Mouse (Mus musculus): ENCODE data around the gene Fgd6. TPM values are rescaled to one million over a fixed set of nuclear protein-coding genes. Genes with fewer than 3 reads are reported as not detected.
A peak's percentile ranks its signal among the peaks of the same experiment; 100 is the strongest.

Gene Fgd6
- polyA plus RNA-seq, 1 experiment from 2014 or later, result 2.2 TPM

- Histone ChIP-seq H3K4me2 (ENCODE audit: low read depth, low read length) (peak within 1 kb of the TSS; percentile 61), H3K27me3 (ENCODE audit: control insufficient read depth, insufficient read depth, low read length) (no peaks in the 10 kb centered on the region), H3K36me3 (ENCODE audit: control insufficient read depth, insufficient read depth) (no peaks in the 10 kb centered on the region), H3K4me3 (ENCODE audit: low read length) (peak within 1 kb of the TSS; percentile 97), H3K9ac (ENCODE audit: low read length) (peak within 1 kb of the TSS; percentile 98), H3K9me3 (replicated peaks; ENCODE audit: control insufficient read depth, low read length) (no peaks in the 10 kb centered on the region), H3K4me1 (ENCODE audit: control insufficient read depth, insufficient read depth, low read length) (peaks cover 14% of the 10 kb centered on the region), H3K27ac (ENCODE audit: low read length) (peak within 1 kb of the TSS; percentile 97)
- peak; percentile 93 for ATAC-seq (replicated peaks; ENCODE audit: extremely low read depth, insufficient read depth, low FRiP score)
- WGBS, result under 1% methylated on average over 64 of the region's 64 CpGs
Measured at GRCm38 (mm10) chr10:94147756-94148531, 112.1 kb downstream of the Fgd6 start, which contains the start of gene Nr2c1. Gene Nr2c1 (plus strand): TSS chr10:94148023.

GRCm38 (mm10) chr10:94151488-94151887, 115.7 kb downstream of the Fgd6 start:
- Histone ChIP-seq H3K27me3 (ENCODE audit: control insufficient read depth, insufficient read depth, low read length) (no peaks in the 10 kb centered on the region), H3K9ac (ENCODE audit: low read length) (no peak overlapping the region), H3K4me3 (ENCODE audit: low read length) (no peak overlapping the region), H3K9me3 (replicated peaks; ENCODE audit: control insufficient read depth, low read length) (no peaks in the 10 kb centered on the region), H3K4me1 (ENCODE audit: control insufficient read depth, insufficient read depth, low read length) (peaks cover 14% of the 10 kb centered on the region), H3K27ac (ENCODE audit: low read length) (no peak overlapping the region), H3K4me2 (ENCODE audit: low read depth, low read length) (no peak overlapping the region), H3K36me3 (ENCODE audit: control insufficient read depth, insufficient read depth) (no peaks in the 10 kb centered on the region)
- no peak for ATAC-seq (replicated peaks; ENCODE audit: extremely low read depth, insufficient read depth, low FRiP score)
- WGBS, result 72% methylated on average over 4 of the region's 4 CpGs

GRCm38 (mm10) chr10:94153841-94154240, 118.0 kb downstream of the Fgd6 start:
- H3K36me3 ChIP-seq (ENCODE audit: control insufficient read depth, insufficient read depth), result peaks cover 14% of the 10 kb centered on the region
- peaks cover 8% of the 10 kb centered on the region for H3K4me1 ChIP-seq (ENCODE audit: control insufficient read depth, insufficient read depth, low read length)
- H3K9me3 ChIP-seq (replicated peaks; ENCODE audit: control insufficient read depth, low read length), result no peaks in the 10 kb centered on the region
- H3K9ac ChIP-seq (ENCODE audit: low read length), result no peak overlapping the region
- H3K4me3 ChIP-seq (ENCODE audit: low read length), result no peak overlapping the region
- H3K27ac ChIP-seq (ENCODE audit: low read length), result no peak overlapping the region
- no peak overlapping the region for H3K4me2 ChIP-seq (ENCODE audit: low read depth, low read length)
- ATAC-seq (replicated peaks; ENCODE audit: extremely low read depth, insufficient read depth, low FRiP score), result no peak
- no peaks in the 10 kb centered on the region for H3K27me3 ChIP-seq (ENCODE audit: control insufficient read depth, insufficient read depth, low read length)

- Histone ChIP-seq H3K9me3 (replicated peaks; ENCODE audit: control insufficient read depth, low read length) (no peaks in the 10 kb centered on the region), H3K36me3 (ENCODE audit: control insufficient read depth, insufficient read depth) (peaks cover 30% of the 10 kb centered on the region)
- 80% methylated on average over 6 of the region's 6 CpGs for WGBS
Measured at GRCm38 (mm10) chr10:94158962-94159361, 123.2 kb downstream of the Fgd6 start.

GRCm38 (mm10) chr10:94159406-94159805, 123.6 kb downstream of the Fgd6 start:
- ATAC-seq (replicated peaks; ENCODE audit: extremely low read depth, insufficient read depth, low FRiP score), result no peak
- Histone ChIP-seq H3K4me1 (ENCODE audit: control insufficient read depth, insufficient read depth, low read length) (no peaks in the 10 kb centered on the region), H3K4me3 (ENCODE audit: low read length) (no peak overlapping the region), H3K9ac (ENCODE audit: low read length) (no peak overlapping the region), H3K27ac (ENCODE audit: low read length) (no peak overlapping the region), H3K9me3 (replicated peaks; ENCODE audit: control insufficient read depth, low read length) (no peaks in the 10 kb centered on the region), H3K27me3 (ENCODE audit: control insufficient read depth, insufficient read depth, low read length) (no peaks in the 10 kb centered on the region), H3K4me2 (ENCODE audit: low read depth, low read length) (no peak overlapping the region), H3K36me3 (ENCODE audit: control insufficient read depth, insufficient read depth) (peaks cover 30% of the 10 kb centered on the region)
- 84% methylated on average over 4 of the region's 4 CpGs for WGBS

More at GRCm38 (mm10) chr10:94158962-94159361, 123.2 kb downstream of the Fgd6 start:
- no peak overlapping the region for H3K4me3 ChIP-seq (ENCODE audit: low read length)
- no peaks in the 10 kb centered on the region for H3K4me1 ChIP-seq (ENCODE audit: control insufficient read depth, insufficient read depth, low read length)
- no peak for ATAC-seq (replicated peaks; ENCODE audit: extremely low read depth, insufficient read depth, low FRiP score)
- H3K9ac ChIP-seq (ENCODE audit: low read length), result no peak overlapping the region
- H3K4me2 ChIP-seq (ENCODE audit: low read depth, low read length), result no peak overlapping the region
- no peak overlapping the region for H3K27ac ChIP-seq (ENCODE audit: low read length)
- H3K27me3 ChIP-seq (ENCODE audit: control insufficient read depth, insufficient read depth, low read length), result no peaks in the 10 kb centered on the region

GRCm38 (mm10) chr10:94161051-94161765, 125.4 kb downstream of the Fgd6 start:
- H3K4me3 ChIP-seq (ENCODE audit: low read length), result no peak overlapping the region
- WGBS, result 76% methylated on average over 5 of the region's 5 CpGs
- H3K36me3 ChIP-seq (ENCODE audit: control insufficient read depth, insufficient read depth), result peaks cover 35% of the 10 kb centered on the region
- no peaks in the 10 kb centered on the region for H3K27me3 ChIP-seq (ENCODE audit: control insufficient read depth, insufficient read depth, low read length)
- no peak overlapping the region for H3K27ac ChIP-seq (ENCODE audit: low read length)
- H3K9me3 ChIP-seq (replicated peaks; ENCODE audit: control insufficient read depth, low read length), result no peaks in the 10 kb centered on the region
- no peak for ATAC-seq (replicated peaks; ENCODE audit: extremely low read depth, insufficient read depth, low FRiP score)
- no peaks in the 10 kb centered on the region for H3K4me1 ChIP-seq (ENCODE audit: control insufficient read depth, insufficient read depth, low read length)
- H3K9ac ChIP-seq (ENCODE audit: low read length), result no peak overlapping the region
- no peak overlapping the region for H3K4me2 ChIP-seq (ENCODE audit: low read depth, low read length)

GRCm38 (mm10) chr10:94162031-94162430, 126.2 kb downstream of the Fgd6 start:
- ATAC-seq (replicated peaks; ENCODE audit: extremely low read depth, insufficient read depth, low FRiP score), result no peak
- H3K9me3 ChIP-seq (replicated peaks; ENCODE audit: control insufficient read depth, low read length), result no peaks in the 10 kb centered on the region
- H3K4me1 ChIP-seq (ENCODE audit: control insufficient read depth, insufficient read depth, low read length), result no peaks in the 10 kb centered on the region
- H3K9ac ChIP-seq (ENCODE audit: low read length), result no peak overlapping the region
- no peak overlapping the region for H3K4me2 ChIP-seq (ENCODE audit: low read depth, low read length)
- H3K36me3 ChIP-seq (ENCODE audit: control insufficient read depth, insufficient read depth), result peaks cover 34% of the 10 kb centered on the region
- no peak overlapping the region for H3K27ac ChIP-seq (ENCODE audit: low read length)
- H3K4me3 ChIP-seq (ENCODE audit: low read length), result no peak overlapping the region
- 89% methylated on average over 7 of the region's 7 CpGs for WGBS
- H3K27me3 ChIP-seq (ENCODE audit: control insufficient read depth, insufficient read depth, low read length), result no peaks in the 10 kb centered on the region

GRCm38 (mm10) chr10:94164104-94164845, 128.5 kb downstream of the Fgd6 start:
- WGBS, result 77% methylated on average over 5 of the region's 5 CpGs
- peaks cover 38% of the 10 kb centered on the region for H3K36me3 ChIP-seq (ENCODE audit: control insufficient read depth, insufficient read depth)
- no peaks in the 10 kb centered on the region for H3K27me3 ChIP-seq (ENCODE audit: control insufficient read depth, insufficient read depth, low read length)
- H3K4me3 ChIP-seq (ENCODE audit: low read length), result no peak overlapping the region
- no peak overlapping the region for H3K9ac ChIP-seq (ENCODE audit: low read length)
- no peaks in the 10 kb centered on the region for H3K9me3 ChIP-seq (replicated peaks; ENCODE audit: control insufficient read depth, low read length)
- no peak for ATAC-seq (replicated peaks; ENCODE audit: extremely low read depth, insufficient read depth, low FRiP score)
- no peaks in the 10 kb centered on the region for H3K4me1 ChIP-seq (ENCODE audit: control insufficient read depth, insufficient read depth, low read length)
- H3K4me2 ChIP-seq (ENCODE audit: low read depth, low read length), result no peak overlapping the region
- H3K27ac ChIP-seq (ENCODE audit: low read length), result no peak overlapping the region
